Mouse (Mus musculus) CD4-positive, CD25-positive, alpha-beta regulatory T cell, adult 9 weeks (primary cell): ENCODE data around the gene Rps6kc1. TPM values are rescaled to one million over a fixed set of nuclear protein-coding genes. Genes with fewer than 3 reads are reported as not detected.

Experiments used
- polyA plus RNA-seq: library from polyadenylated mRNA; unstranded; fragments of 100-300 nt; shearing (Covaris generic); gene quantifications from one replicate; pipeline ENCODE4 v1.2.1, GENCODE M21; 2017

Rps6kc1 gene
- 14.5 TPM for polyA plus RNA-seq

GRCm38 (mm10) chr1:190911415-190912123 lies at the start of gene Rps6kc1:
Gene Rps6kc1 (minus strand): TSS chr1:190911770.

GRCm38 (mm10) chr1:190924812-190925211 lies 13.2 kb upstream of the Rps6kc1 start, which contains the start of gene Angel2:
Gene Angel2 (plus strand): TSS chr1:190925112.

Other genes starting within 250 kb of the Rps6kc1 start
- gene Angel2, start 13.3 kb upstream of the Rps6kc1 start, polyA plus RNA-seq, result 76.5 TPM
- gene Vash2, start 67.5 kb upstream of the Rps6kc1 start, polyA plus RNA-seq, result 0.11 TPM
- gene Flvcr1, start 114.4 kb upstream of the Rps6kc1 start, polyA plus RNA-seq, result 4.7 TPM
- not detected for gene Spata45, start 124.9 kb upstream of the Rps6kc1 start, polyA plus RNA-seq
- gene Tatdn3, start 151.2 kb upstream of the Rps6kc1 start, polyA plus RNA-seq, result 12.9 TPM
- gene Nsl1, start 151.2 kb upstream of the Rps6kc1 start, polyA plus RNA-seq, result 2.5 TPM
- gene Batf3, start 186.1 kb upstream of the Rps6kc1 start, polyA plus RNA-seq, result not detected